ENCODE assay signal across 8 mouse cellular contexts in genomic region chr7:27228865-27229264, GRCm38 (mm10). TPM values are rescaled to one million over a fixed set of nuclear protein-coding genes. Genes with fewer than 3 reads are reported as not detected.
DNase-seq lines count a peak whose midpoint lies in the region; ATAC-seq and TF ChIP-seq lines count a peak whose summit lies in the region.

No protein-coding gene starts in this region.

- H3K9ac ChIP-seq in kidney, embryonic 15.5 days: peak overlapping the region; percentile 80
- H3K9ac ChIP-seq in intestine, embryonic 14.5 days (ENCODE audit: low read length): peak overlapping the region; percentile 85
- peak overlapping the region; percentile 86; the same call in 1 of the 2 replicates for H3K9ac ChIP-seq in midbrain, postnatal 0 days (replicated peaks; ENCODE audit: low read length, poor library complexity, severe bottlenecking)

- peak overlapping the region; percentile 87 for H3K4me2 ChIP-seq in kidney, embryonic 15.5 days
- H3K4me2 ChIP-seq in intestine, embryonic 14.5 days (ENCODE audit: low read length): peak overlapping the region; percentile 77
- peak overlapping the region; percentile 91 for H3K4me2 ChIP-seq in midbrain, postnatal 0 days (ENCODE audit: low read depth, low read length, poor library complexity, severe bottlenecking)

- ATAC-seq in kidney, embryonic 15.5 days (replicated peaks; ENCODE audit: low FRiP score): peak; percentile 1; the same call in 1 of the 2 replicates
- ATAC-seq in intestine, embryonic 14.5 days (replicated peaks; ENCODE audit: low FRiP score, low TSS enrichment, low read depth): no peak
- no peak; the same call in 1 of the 2 replicates for ATAC-seq in midbrain, postnatal 0 days (ENCODE audit: low FRiP score)
- no peak for ATAC-seq in frontal cortex, adult (ENCODE audit: low TSS enrichment)

- H3K4me3 ChIP-seq in kidney, embryonic 15.5 days (replicated peaks): peak overlapping the region; percentile 90
- H3K4me3 ChIP-seq in embryonic facial prominence, embryonic 10.5 days: peak overlapping the region; percentile 69
- H3K4me3 ChIP-seq in intestine, embryonic 14.5 days (ENCODE audit: low read depth, low read length): peak overlapping the region; percentile 84
- peak overlapping the region; percentile 78 for H3K4me3 ChIP-seq in midbrain, postnatal 0 days (ENCODE audit: low read depth, low read length)

- H3K36me3 ChIP-seq in kidney, embryonic 15.5 days: no peaks in the 10 kb centered on the region
- peaks cover 10% of the 10 kb centered on the region for H3K36me3 ChIP-seq in embryonic facial prominence, embryonic 10.5 days (replicated peaks)
- H3K36me3 ChIP-seq in intestine, embryonic 14.5 days (ENCODE audit: control insufficient read depth, insufficient read depth, low read length): no peaks in the 10 kb centered on the region
- no peaks in the 10 kb centered on the region for H3K36me3 ChIP-seq in midbrain, postnatal 0 days (ENCODE audit: insufficient read depth, low read length)

- peak overlapping the region; percentile 92 for H3K27ac ChIP-seq in kidney, embryonic 15.5 days
- H3K27ac ChIP-seq in embryonic facial prominence, embryonic 10.5 days (replicated peaks): peak overlapping the region; percentile 91
- peak overlapping the region; percentile 85 for H3K27ac ChIP-seq in intestine, embryonic 14.5 days (ENCODE audit: low read depth)
- H3K27ac ChIP-seq in midbrain, postnatal 0 days (ENCODE audit: low read depth, low read length): peak overlapping the region; percentile 81

- no peaks in the 10 kb centered on the region for H3K27me3 ChIP-seq in kidney, embryonic 15.5 days
- H3K27me3 ChIP-seq in embryonic facial prominence, embryonic 10.5 days (replicated peaks; ENCODE audit: low read depth, poor library complexity, severe bottlenecking): no peaks in the 10 kb centered on the region
- no peaks in the 10 kb centered on the region for H3K27me3 ChIP-seq in intestine, embryonic 14.5 days (replicated peaks; ENCODE audit: control insufficient read depth, insufficient read depth, low read length)
- H3K27me3 ChIP-seq in midbrain, postnatal 0 days (ENCODE audit: insufficient read depth, low read length): no peaks in the 10 kb centered on the region

- H3K4me1 ChIP-seq in kidney, embryonic 15.5 days: peaks cover 57% of the 10 kb centered on the region
- peaks cover 58% of the 10 kb centered on the region for H3K4me1 ChIP-seq in embryonic facial prominence, embryonic 10.5 days
- peaks cover 48% of the 10 kb centered on the region for H3K4me1 ChIP-seq in intestine, embryonic 14.5 days (replicated peaks; ENCODE audit: control insufficient read depth, insufficient read depth, low read length)
- H3K4me1 ChIP-seq in midbrain, postnatal 0 days (ENCODE audit: insufficient read depth, low read length): peaks cover 35% of the 10 kb centered on the region

- no peaks in the 10 kb centered on the region for H3K9me3 ChIP-seq in kidney, embryonic 15.5 days (replicated peaks)
- H3K9me3 ChIP-seq in embryonic facial prominence, embryonic 10.5 days: no peaks in the 10 kb centered on the region
- no peaks in the 10 kb centered on the region for H3K9me3 ChIP-seq in intestine, embryonic 14.5 days (ENCODE audit: control insufficient read depth, low read length)
- H3K9me3 ChIP-seq in midbrain, postnatal 0 days (ENCODE audit: low read length): no peaks in the 10 kb centered on the region

- intact Hi-C loops in gastrocnemius, postnatal 36 days (cut with DNase I): loop anchor here (5.0 kb wide), 1 partner anchor 67 kb away; no protein-coding TSS in a partner anchor

- no peak for TF ChIP-seq CTCF in midbrain, postnatal 0 days (IDR thresholded peaks at IDR 0.05)

- WGBS in kidney, embryonic 15.5 days: 18% methylated on average over 6 of the region's 6 CpGs
- 14% methylated on average over 6 of the region's 6 CpGs for WGBS in embryonic facial prominence, embryonic 10.5 days
- WGBS in intestine, embryonic 14.5 days: 13% methylated on average over 6 of the region's 6 CpGs
- 15% methylated on average over 6 of the region's 6 CpGs for WGBS in midbrain, postnatal 0 days

- no peak for DNase-seq in kidney, postnatal 25 days
- DNase-seq in embryonic facial prominence, embryonic 10.5 days (ENCODE audit: low spot score): no peak
- DNase-seq in intestine, embryonic 14.5 days (ENCODE audit: low spot score): no peak
- no peak for DNase-seq in midbrain, postnatal 0 days (ENCODE audit: low spot score)
- DNase-seq in layer of hippocampus, adult 18-20 months (ENCODE audit: low spot score in 2 of 2): no peak
- no peak for DNase-seq in gastrocnemius, postnatal 36 days

RNA-seq across cellular contexts. Expression of gene Itpkc, which starts 0.4 kb away (rescaled TPM):
- 4.4 and 5.2 TPM in 2 replicates for polyA plus RNA-seq in kidney, embryonic 15.5 days (2015; fragmentation: Nextera tagmentation; extraction: Ambion mirVana)
- polyA plus RNA-seq in embryonic facial prominence, embryonic 10.5 days (2016; fragmentation: Nextera tagmentation; extraction: Ambion mirVana): 5.1 and 5.6 TPM in 2 replicates
- 8.9 and 9.3 TPM in 2 replicates for polyA plus RNA-seq in intestine, embryonic 14.5 days (2014; fragmentation: Nextera tagmentation; extraction: Ambion mirVana)
- total RNA-seq in midbrain, postnatal 0 days (2014; rRNA removed): 15.3 and 17.3 TPM in 2 replicates
- 4.7 and 5.4 TPM in 2 replicates for polyA plus RNA-seq in midbrain, postnatal 0 days (2015; fragmentation: Nextera tagmentation; extraction: Ambion mirVana)
- total RNA-seq in layer of hippocampus, adult 18-20 months (2021): 10 to 100 TPM; 10.6 TPM
- 1 to 10 TPM; 3.3 to 3.6 TPM for total RNA-seq in gastrocnemius, postnatal 36 days (2021)

RNA-seq across cellular contexts. Expression of gene Coq8b, which starts 4.0 kb away (rescaled TPM):
- polyA plus RNA-seq in kidney, embryonic 15.5 days (2015; fragmentation: Nextera tagmentation; extraction: Ambion mirVana): 20.9 and 23.1 TPM in 2 replicates
- polyA plus RNA-seq in embryonic facial prominence, embryonic 10.5 days (2016; fragmentation: Nextera tagmentation; extraction: Ambion mirVana): 18.4 and 18.7 TPM in 2 replicates
- polyA plus RNA-seq in intestine, embryonic 14.5 days (2014; fragmentation: Nextera tagmentation; extraction: Ambion mirVana): 16.7 and 18.0 TPM in 2 replicates
- 24.8 and 26.0 TPM in 2 replicates for total RNA-seq in midbrain, postnatal 0 days (2014; rRNA removed)
- 15.1 and 16.7 TPM in 2 replicates for polyA plus RNA-seq in midbrain, postnatal 0 days (2015; fragmentation: Nextera tagmentation; extraction: Ambion mirVana)
- 10 to 100 TPM; 32.7 to 40.7 TPM for total RNA-seq in layer of hippocampus, adult 18-20 months (2021)
- 1 to 10 TPM; 2.5 to 3.1 TPM for total RNA-seq in gastrocnemius, postnatal 36 days (2021)

RNA-seq across cellular contexts. Expression of gene Numbl, which starts 29.4 kb away (rescaled TPM):
- polyA plus RNA-seq in kidney, embryonic 15.5 days (2015; fragmentation: Nextera tagmentation; extraction: Ambion mirVana): 15.3 and 18.5 TPM in 2 replicates
- 14.8 and 15.0 TPM in 2 replicates for polyA plus RNA-seq in embryonic facial prominence, embryonic 10.5 days (2016; fragmentation: Nextera tagmentation; extraction: Ambion mirVana)
- 9.2 and 11.0 TPM in 2 replicates for polyA plus RNA-seq in intestine, embryonic 14.5 days (2014; fragmentation: Nextera tagmentation; extraction: Ambion mirVana)
- 111 and 147 TPM in 2 replicates for total RNA-seq in midbrain, postnatal 0 days (2014; rRNA removed)
- 59.8 and 60.9 TPM in 2 replicates for polyA plus RNA-seq in midbrain, postnatal 0 days (2015; fragmentation: Nextera tagmentation; extraction: Ambion mirVana)
- total RNA-seq in layer of hippocampus, adult 18-20 months (2021): 100 to 1,000 TPM; 141 to 149 TPM
- 1 to 10 TPM; 4.4 TPM for total RNA-seq in gastrocnemius, postnatal 36 days (2021)

RNA-seq across cellular contexts. Expression of gene Snrpa, which starts 32.8 kb away (rescaled TPM):
- 264 and 278 TPM in 2 replicates for polyA plus RNA-seq in kidney, embryonic 15.5 days (2015; fragmentation: Nextera tagmentation; extraction: Ambion mirVana)
- polyA plus RNA-seq in embryonic facial prominence, embryonic 10.5 days (2016; fragmentation: Nextera tagmentation; extraction: Ambion mirVana): 415 and 427 TPM in 2 replicates
- 283 and 289 TPM in 2 replicates for polyA plus RNA-seq in intestine, embryonic 14.5 days (2014; fragmentation: Nextera tagmentation; extraction: Ambion mirVana)
- 138 and 142 TPM in 2 replicates for total RNA-seq in midbrain, postnatal 0 days (2014; rRNA removed)
- polyA plus RNA-seq in midbrain, postnatal 0 days (2015; fragmentation: Nextera tagmentation; extraction: Ambion mirVana): 147 and 151 TPM in 2 replicates
- total RNA-seq in layer of hippocampus, adult 18-20 months (2021): 10 to 100 TPM; 90.9 to 95.3 TPM
- 10 to 100 TPM; 29.9 to 32.9 TPM for total RNA-seq in gastrocnemius, postnatal 36 days (2021)

RNA-seq across cellular contexts. Expression of gene BC024978, which starts 33.3 kb away (rescaled TPM):
- 3.9 and 4.2 TPM in 2 replicates for polyA plus RNA-seq in kidney, embryonic 15.5 days (2015; fragmentation: Nextera tagmentation; extraction: Ambion mirVana)
- 4.3 and 4.7 TPM in 2 replicates for polyA plus RNA-seq in embryonic facial prominence, embryonic 10.5 days (2016; fragmentation: Nextera tagmentation; extraction: Ambion mirVana)
- 3.7 and 4.6 TPM in 2 replicates for polyA plus RNA-seq in intestine, embryonic 14.5 days (2014; fragmentation: Nextera tagmentation; extraction: Ambion mirVana)
- 5.9 and 8.7 TPM in 2 replicates for total RNA-seq in midbrain, postnatal 0 days (2014; rRNA removed)
- 2.3 and 2.8 TPM in 2 replicates for polyA plus RNA-seq in midbrain, postnatal 0 days (2015; fragmentation: Nextera tagmentation; extraction: Ambion mirVana)
- 10 to 100 TPM; 20.6 to 23.8 TPM for total RNA-seq in layer of hippocampus, adult 18-20 months (2021)
- 10 to 100 TPM; 11.6 to 18.1 TPM for total RNA-seq in gastrocnemius, postnatal 36 days (2021)
